Mouse (Mus musculus) lung, embryonic 16.5 days (tissue): ENCODE measurements at regions not wholly inside any gene's neighbourhood (a gene's known extent, or its start where the extent isn't known, plus 50 kb on each side); places are given as distances from the start of the nearest gene placed in this dataset.

Experiments
- ATAC-seq: fragments of 200-750 bp; cut with Nextera tagmentation; 2 replicates; pipeline ENCODE4 v1.8.0; 2017; ENCODE audit warnings: low read depth, mild to moderate bottlenecking, moderate library complexity
- H3K27ac ChIP-seq: fragments of 300-500 bp; sonication (generic); 2 replicates; pipeline ENCODE4 v1.5.1; 2014; ENCODE audit warnings: mild to moderate bottlenecking, control low read depth, low read length
- H3K27me3 ChIP-seq: fragments of 300-500 bp; sonication (generic); 2 replicates; pipeline ENCODE4 v1.6.1; 2014; ENCODE audit warnings: low read depth, low read length, mixed read lengths; ENCODE audit not compliant: control insufficient read depth, insufficient read depth
- H3K36me3 ChIP-seq: fragments of 300-500 bp; sonication (generic); 2 replicates; pipeline ENCODE4 v1.6.1; 2014; ENCODE audit warnings: low read length; ENCODE audit not compliant: control insufficient read depth, insufficient read depth
- H3K4me1 ChIP-seq: fragments of 300-500 bp; sonication (generic); replicated peaks from 2 replicates; pipeline ENCODE4 v1.6.1; 2014; ENCODE audit warnings: low read length, mixed read lengths; ENCODE audit not compliant: control insufficient read depth, insufficient read depth
- H3K4me2 ChIP-seq: fragments of 300-500 bp; sonication (generic); 2 replicates; pipeline ENCODE4 v1.6.1; 2014; ENCODE audit warnings: low read depth, low read length, control low read depth
- H3K4me3 ChIP-seq: fragments of 300-500 bp; sonication (generic); 2 replicates; pipeline ENCODE4 v1.5.1; 2014; ENCODE audit warnings: mild to moderate bottlenecking, low read length, control low read depth
- H3K9ac ChIP-seq: fragments of 300-500 bp; sonication (generic); 2 replicates; pipeline ENCODE4 v1.6.1; 2014; ENCODE audit warnings: low read length, control low read depth
- H3K9me3 ChIP-seq: fragments of 300-500 bp; sonication (generic); 2 replicates; pipeline ENCODE4 v1.6.1; 2016; ENCODE audit warnings: low read length; ENCODE audit not compliant: control insufficient read depth
- WGBS: fragments of 180-500 bp; shearing (Covaris S2); extraction: QIAGEN DNeasy Blood & Tissue Kit; methylation state at CpG from one replicate; pipeline ENCODE4 v1.1.7; 2014; 5-methylcytosine and 5-hydroxymethylcytosine counted together

DNA sequence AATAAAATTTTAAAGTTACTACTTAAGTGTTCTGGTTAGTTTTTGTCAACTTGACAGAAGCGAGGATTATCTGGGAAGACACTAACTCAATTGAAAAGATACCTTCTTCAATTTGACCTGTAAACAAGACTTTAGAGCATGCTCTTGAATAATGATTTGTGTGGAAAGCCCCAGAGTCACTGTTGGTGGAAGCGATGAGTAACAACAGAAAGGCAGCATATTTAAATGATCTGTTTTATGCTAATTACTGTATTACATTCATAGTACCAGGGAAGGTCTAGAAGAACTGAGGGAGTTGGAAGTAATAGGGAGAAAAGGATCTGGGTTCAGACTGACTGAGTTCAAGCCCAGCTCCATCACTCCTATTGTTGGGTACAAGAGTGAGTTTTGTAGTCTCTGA lies 397.3 kb upstream of the Alcam start:
- H3K9me3 ChIP-seq, result no peaks in the 10 kb centered on the region
- ATAC-seq, result no peak
- no peaks in the 10 kb centered on the region for H3K27me3 ChIP-seq
- no peak overlapping the region for H3K4me3 ChIP-seq
- no peaks in the 10 kb centered on the region for H3K36me3 ChIP-seq
- no peak overlapping the region for H3K9ac ChIP-seq
- WGBS, result 90% methylated on average over 2 of the region's 2 CpGs
- H3K4me1 ChIP-seq, result no peaks in the 10 kb centered on the region
- H3K27ac ChIP-seq, result no peak overlapping the region
- no peak overlapping the region for H3K4me2 ChIP-seq

DNA sequence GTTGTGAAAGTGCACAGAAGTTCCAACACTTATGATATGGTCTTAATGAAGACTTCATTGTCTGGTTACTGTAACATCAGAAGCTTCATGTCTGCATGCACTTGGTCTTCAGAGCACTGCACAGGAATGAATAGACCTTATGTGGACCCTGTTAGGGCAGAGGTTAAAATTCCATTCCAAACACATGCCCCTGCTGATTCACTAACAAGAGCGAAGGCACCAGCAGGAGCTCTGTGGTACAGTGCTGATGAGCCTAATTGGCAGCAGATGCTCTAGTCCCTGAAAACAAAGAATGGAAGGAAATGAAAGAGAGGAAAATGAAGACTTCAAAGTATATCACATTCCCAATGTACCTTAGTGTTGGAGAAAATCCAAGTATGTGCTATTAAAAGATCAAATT lies 365.1 kb upstream of the Alcam start:
- Histone ChIP-seq H3K4me1 (no peaks in the 10 kb centered on the region), H3K27me3 (no peaks in the 10 kb centered on the region), H3K9ac (no peak overlapping the region), H3K36me3 (no peaks in the 10 kb centered on the region), H3K9me3 (no peaks in the 10 kb centered on the region), H3K4me2 (no peak overlapping the region), H3K4me3 (no peak overlapping the region), H3K27ac (no peak overlapping the region)
- no peak for ATAC-seq
- WGBS, result 78% methylated on average over 1 of the region's 1 CpGs

DNA sequence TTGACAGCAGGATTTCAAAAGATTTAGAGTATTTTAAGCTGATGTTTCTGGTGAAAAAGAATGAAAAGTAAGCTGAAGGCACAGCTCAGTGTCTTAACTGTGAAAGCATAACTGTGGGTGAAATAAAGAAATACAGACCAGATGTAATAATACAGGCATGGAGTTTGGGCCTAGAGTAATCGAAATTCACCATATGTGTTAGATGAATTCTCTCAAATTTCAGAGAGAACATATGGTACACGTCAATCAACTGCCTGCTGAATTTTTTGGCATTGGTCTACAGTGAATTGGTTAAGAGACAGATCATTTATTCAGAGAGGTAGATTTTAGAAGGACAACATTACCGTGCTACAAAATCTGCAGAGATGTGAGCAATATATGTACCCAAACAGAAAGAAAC lies 357.3 kb upstream of the Alcam start:
- ATAC-seq, result no peak
- WGBS, result 58% methylated on average over 3 of the region's 3 CpGs
- Histone ChIP-seq H3K4me2 (no peak overlapping the region), H3K27me3 (no peaks in the 10 kb centered on the region), H3K4me1 (no peaks in the 10 kb centered on the region), H3K36me3 (no peaks in the 10 kb centered on the region), H3K9ac (no peak overlapping the region), H3K9me3 (no peaks in the 10 kb centered on the region), H3K27ac (no peak overlapping the region), H3K4me3 (no peak overlapping the region)

DNA sequence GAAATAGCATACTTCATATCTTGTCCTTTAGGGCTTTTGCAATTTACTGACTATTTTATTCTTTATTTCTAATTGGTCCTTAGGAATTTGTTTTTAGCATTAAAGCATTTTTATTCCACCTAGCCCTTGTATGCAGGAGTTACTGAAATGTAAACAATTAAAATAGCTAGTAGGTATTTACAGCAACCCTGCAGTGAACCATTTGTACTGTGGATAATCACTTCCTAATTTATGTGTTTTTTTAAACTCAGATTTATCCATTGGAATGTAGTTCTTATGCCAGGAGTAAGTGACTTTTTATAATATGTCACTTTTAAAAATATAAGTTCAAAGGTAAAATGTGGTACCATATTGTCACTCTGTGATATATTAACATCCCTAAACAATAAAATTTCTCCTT lies 350.5 kb upstream of the Alcam start:
- no peaks in the 10 kb centered on the region for H3K4me1 ChIP-seq
- ATAC-seq, result no peak

DNA sequence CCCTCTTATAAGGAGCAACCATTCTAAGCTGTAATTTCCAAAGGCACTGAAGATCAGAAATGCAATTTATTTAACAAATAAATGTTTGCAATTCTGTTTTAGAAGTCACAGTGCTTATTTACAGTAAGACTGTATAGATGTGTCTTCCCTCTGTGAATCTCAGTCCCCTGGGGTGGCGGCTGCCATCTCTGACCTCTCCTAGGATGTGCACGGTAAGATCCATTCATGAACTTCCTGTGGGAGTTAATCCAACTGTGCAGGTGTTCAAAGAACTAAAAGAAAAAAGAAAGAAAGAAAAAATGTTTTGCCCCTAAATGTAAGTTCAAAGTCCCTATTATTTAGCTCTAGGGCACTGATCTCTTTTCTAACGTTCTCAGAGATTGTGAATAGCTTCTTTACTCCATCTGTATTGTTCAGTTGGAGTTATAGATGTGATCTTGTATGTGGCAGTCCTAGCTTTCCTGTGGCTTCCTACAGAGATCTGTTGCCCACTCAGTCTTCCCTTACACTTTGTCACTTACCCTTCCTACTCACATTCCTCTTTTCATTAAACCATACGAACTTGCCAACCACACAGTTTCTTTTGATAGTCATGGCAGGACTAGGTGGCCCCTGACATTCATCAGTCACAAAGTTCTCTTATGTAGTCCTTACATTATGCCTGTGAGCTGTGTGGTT lies 346.0 kb upstream of the Alcam start:
- no peak overlapping the region for H3K9ac ChIP-seq
- no peak for ATAC-seq
- H3K4me3 ChIP-seq, result no peak overlapping the region
- no peak overlapping the region for H3K4me2 ChIP-seq
- H3K27me3 ChIP-seq, result no peaks in the 10 kb centered on the region
- H3K27ac ChIP-seq, result no peak overlapping the region
- WGBS, result 53% methylated on average over 4 of the region's 4 CpGs
- H3K9me3 ChIP-seq, result no peaks in the 10 kb centered on the region
- H3K4me1 ChIP-seq, result no peaks in the 10 kb centered on the region
- no peaks in the 10 kb centered on the region for H3K36me3 ChIP-seq

More for the DNA sequence above, 350.5 kb upstream of the Alcam start:
- H3K9ac ChIP-seq, result no peak overlapping the region
- H3K27me3 ChIP-seq, result no peaks in the 10 kb centered on the region
- no peak overlapping the region for H3K4me3 ChIP-seq
- no peak overlapping the region for H3K27ac ChIP-seq
- no peak overlapping the region for H3K4me2 ChIP-seq
- H3K36me3 ChIP-seq, result no peaks in the 10 kb centered on the region
- H3K9me3 ChIP-seq, result no peaks in the 10 kb centered on the region

DNA sequence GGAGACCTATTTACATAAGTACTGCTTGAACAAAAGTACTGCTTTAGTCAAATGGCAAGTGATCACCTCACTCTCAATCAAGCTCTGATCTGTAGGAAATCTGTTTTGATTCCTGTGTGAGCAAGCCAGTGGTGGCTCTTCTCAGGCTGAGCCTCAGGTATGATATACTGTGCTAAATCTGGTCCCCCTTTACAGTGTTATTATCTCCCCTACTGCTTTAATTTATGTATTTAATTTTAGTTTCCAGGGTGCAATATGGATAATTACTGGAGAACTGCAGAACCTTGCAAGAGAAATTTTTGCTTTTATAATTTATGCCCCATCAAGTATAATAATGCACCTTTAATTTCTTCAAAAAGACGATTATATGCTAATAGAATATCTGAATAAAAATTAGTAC lies 341.3 kb upstream of the Alcam start:
- no peaks in the 10 kb centered on the region for H3K9me3 ChIP-seq
- no peaks in the 10 kb centered on the region for H3K4me1 ChIP-seq
- no peak for ATAC-seq
- WGBS, result 79% methylated on average over 1 of the region's 1 CpGs
- no peak overlapping the region for H3K27ac ChIP-seq
- H3K4me2 ChIP-seq, result no peak overlapping the region
- no peaks in the 10 kb centered on the region for H3K36me3 ChIP-seq
- no peaks in the 10 kb centered on the region for H3K27me3 ChIP-seq
- H3K4me3 ChIP-seq, result no peak overlapping the region
- H3K9ac ChIP-seq, result no peak overlapping the region

DNA sequence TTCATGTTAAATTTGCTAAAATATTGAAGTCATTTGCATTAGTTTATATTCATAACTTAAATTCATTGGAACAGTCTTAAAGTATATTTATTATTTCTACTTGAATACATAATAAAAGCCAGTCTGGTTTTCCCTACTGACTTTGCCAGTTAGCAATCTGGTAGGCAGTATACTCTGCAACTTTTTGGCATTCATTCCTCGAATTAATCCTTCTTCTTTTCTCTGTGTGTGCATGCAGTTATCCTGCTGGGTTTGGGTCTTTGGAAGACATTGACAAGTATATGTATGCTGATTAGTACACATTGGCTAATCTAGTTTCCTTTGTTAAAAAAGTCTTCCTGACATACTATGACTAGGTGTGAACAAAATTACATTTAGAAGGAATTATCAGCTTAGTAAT lies 336.1 kb upstream of the Alcam start:
- Histone ChIP-seq H3K4me3 (no peak overlapping the region), H3K4me2 (no peak overlapping the region), H3K27me3 (no peaks in the 10 kb centered on the region), H3K27ac (no peak overlapping the region), H3K9ac (no peak overlapping the region), H3K36me3 (no peaks in the 10 kb centered on the region), H3K4me1 (no peaks in the 10 kb centered on the region), H3K9me3 (no peaks in the 10 kb centered on the region)
- ATAC-seq, result no peak
- 57% methylated on average over 1 of the region's 1 CpGs for WGBS

DNA sequence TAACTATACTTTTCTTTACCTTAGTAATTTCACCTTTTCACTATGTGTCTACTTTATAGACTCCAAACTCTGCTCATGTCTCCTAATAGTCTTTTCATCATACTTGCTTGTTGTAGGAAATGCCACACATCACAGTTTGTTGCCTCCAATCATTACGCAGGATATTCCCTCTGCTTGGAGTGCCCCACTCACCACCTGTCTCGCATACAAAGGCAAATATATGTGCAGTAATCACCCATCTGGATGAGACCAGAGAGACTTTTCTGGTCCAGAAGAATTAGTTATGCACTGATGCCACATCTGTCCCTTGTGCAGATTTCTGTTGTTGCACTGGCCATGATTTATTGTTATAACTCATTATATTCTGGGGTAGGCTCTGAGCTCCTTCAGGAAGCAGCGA lies 293.9 kb upstream of the Alcam start:
- no peaks in the 10 kb centered on the region for H3K27me3 ChIP-seq
- no peak overlapping the region for H3K4me3 ChIP-seq
- no peaks in the 10 kb centered on the region for H3K9me3 ChIP-seq
- ATAC-seq, result no peak
- no peak overlapping the region for H3K9ac ChIP-seq
- no peak overlapping the region for H3K4me2 ChIP-seq
- no peaks in the 10 kb centered on the region for H3K4me1 ChIP-seq
- WGBS, result 84% methylated on average over 3 of the region's 3 CpGs
- H3K36me3 ChIP-seq, result no peaks in the 10 kb centered on the region
- no peak overlapping the region for H3K27ac ChIP-seq

DNA sequence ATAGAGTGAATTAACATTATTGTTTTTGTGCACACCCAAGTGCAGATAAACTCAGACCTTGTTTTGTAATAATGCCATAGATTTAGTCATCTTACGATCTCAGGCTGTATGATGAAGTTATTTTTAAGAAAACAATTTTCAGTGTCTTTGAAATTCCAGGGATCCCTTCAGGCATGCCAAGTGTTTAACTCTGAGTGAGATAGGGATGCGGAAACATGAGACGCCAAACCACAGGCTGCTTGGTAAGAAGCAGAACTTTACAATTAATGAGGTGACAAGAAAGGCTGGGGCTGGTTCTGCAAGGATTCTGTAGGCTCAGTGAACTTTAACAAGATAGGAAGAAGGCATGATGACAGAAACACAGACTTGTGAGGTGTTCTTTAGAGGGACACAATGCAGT lies 292.3 kb upstream of the Alcam start:
- Histone ChIP-seq H3K4me2 (no peak overlapping the region), H3K4me3 (no peak overlapping the region), H3K4me1 (no peaks in the 10 kb centered on the region), H3K9me3 (no peaks in the 10 kb centered on the region), H3K27ac (no peak overlapping the region), H3K36me3 (no peaks in the 10 kb centered on the region), H3K9ac (no peak overlapping the region), H3K27me3 (no peaks in the 10 kb centered on the region)
- 21% methylated on average over 3 of the region's 3 CpGs for WGBS
- ATAC-seq, result no peak

DNA sequence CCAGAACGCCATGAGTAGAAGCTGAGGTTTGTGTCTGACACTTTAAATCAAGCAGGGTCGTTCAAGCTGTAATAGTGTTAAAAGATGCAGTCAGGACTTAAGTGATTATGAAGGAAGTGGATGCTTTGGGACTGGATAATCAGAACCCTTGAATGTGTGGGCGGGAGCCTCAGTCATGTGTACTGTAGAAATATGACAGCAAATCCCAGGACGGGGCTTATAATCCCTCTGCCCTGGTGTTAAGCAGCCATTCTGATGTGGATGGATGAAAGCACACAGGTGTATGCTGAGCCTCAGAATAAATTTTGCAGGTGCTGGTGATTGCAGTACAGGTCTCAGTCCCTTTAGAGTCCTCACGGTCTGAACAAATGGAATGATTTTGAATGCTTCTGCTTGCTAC lies 290.8 kb upstream of the Alcam start:
- Histone ChIP-seq H3K4me3 (no peak overlapping the region), H3K36me3 (no peaks in the 10 kb centered on the region), H3K9ac (no peak overlapping the region), H3K27me3 (no peaks in the 10 kb centered on the region), H3K9me3 (no peaks in the 10 kb centered on the region), H3K4me1 (no peaks in the 10 kb centered on the region), H3K4me2 (no peak overlapping the region), H3K27ac (no peak overlapping the region)
- no peak for ATAC-seq
- 67% methylated on average over 5 of the region's 5 CpGs for WGBS
